Mouse (Mus musculus) spleen, postnatal 10 days (tissue): ENCODE measurements around the gene Fam163b.

Source experiments
- DNase-seq, 2 experiments: peaks; one replicate each; pipeline ENCODE4 v3.0.0; 2021 to 2022; ENCODE audit warnings: low spot score in 2 of 2

Gene Fam163b

DNA sequence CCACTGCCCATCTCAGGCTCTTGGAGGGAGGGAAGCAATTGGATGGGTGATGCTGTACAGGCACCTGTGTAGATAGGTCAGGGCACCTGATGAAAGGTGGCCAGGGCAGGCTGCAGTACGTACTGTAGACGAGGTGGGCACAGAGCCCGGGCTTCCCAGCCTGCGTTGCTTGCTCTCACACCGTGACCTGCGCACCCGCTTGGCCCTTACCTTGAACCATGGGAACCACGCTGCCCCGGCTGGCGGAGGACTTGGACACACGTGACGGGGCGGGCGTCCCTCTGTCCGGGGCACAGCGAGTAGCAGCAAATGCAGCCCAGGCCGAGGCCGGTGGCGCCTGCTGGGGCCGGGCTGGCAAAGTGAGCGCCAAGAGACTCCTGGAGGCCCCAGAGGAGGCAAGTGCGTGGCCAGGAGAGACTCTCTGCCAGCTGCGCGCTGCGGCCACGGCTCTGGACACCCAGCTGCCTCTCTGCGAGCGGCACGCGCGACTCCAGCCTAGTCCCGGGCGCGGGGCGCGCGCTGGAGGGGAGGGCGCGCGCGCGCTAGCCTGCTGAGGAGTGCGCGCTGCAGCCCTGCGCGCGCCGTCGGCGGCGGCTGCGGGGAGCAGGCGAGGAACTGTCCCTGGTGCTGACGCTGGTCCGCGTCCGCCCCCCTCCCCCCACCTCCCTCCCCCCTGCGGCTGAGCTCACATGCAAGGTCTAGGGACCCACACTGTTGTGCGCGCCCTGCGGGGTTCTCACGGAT lies at the start of gene Fam163b:
Fam163b (minus strand) TSS at position 542 of the 744 bp plus-strand sequence.
- peak in 1 of 2 experiments; percentile 46 for DNase-seq

DNA sequence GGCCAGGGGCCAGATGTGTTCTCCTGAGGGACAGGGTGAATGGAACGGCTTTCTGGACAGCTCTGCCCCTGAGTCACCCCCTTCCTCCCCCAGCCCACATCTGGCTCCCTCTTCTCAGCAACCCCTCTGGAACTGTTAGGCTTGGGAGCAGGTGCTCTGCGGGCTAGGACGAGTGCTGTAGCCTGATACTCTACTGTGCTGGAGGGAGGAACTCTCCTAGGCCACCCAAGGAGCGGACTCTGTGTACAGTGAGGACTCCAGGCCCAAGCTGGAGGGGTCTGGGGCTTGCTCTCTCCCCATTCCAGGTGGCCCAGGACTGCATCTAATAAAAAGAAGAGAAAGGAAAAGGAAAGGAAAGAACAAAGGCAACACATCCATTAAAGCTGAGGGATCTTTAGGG lies 47.7 kb upstream of the Fam163b start:
- no peak for DNase-seq

- no peak for DNase-seq
Measured at GRCm38 (mm10) chr2:27187531-27187930, 45.2 kb upstream of the Fam163b start.

DNA sequence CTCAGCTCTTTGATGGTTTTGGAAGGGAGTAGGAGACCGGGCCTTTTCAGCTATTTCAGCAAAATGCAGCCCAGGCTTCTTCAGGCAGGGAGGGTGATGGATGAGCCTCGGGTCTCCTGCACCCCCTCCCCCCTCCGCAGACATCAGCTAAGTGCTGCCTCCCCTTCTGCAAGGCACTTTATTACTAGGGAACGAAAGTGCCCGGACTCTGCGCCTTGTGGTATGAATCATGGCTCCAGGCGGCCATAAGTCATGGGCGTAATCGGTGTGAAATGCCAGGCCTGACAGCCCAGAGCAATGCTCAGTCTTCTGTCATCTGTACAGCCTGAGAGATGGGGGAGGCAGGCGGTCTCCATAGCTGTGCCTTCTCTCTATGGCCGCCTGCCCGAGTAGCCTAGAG lies 41.4 kb upstream of the Fam163b start:
- no peak for DNase-seq

DNA sequence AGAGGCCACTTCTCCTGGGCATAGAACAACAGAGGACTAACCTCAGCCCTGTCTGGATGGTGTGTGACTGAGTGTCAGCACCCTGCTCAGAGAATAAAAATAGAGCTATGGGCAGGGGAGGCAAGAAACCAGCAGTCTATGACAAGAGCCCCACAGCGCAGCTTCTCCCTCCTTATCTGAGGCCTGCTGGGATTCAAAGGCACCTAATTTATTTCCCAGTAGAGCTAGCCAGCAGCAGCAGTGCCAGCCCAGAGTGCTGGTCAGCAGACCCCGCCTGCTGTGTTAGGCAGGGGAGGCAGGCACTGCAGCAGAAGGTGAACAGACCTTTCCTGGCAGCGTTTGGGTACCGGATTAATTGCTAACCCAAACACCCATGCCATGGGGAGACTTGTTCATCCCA lies 39.6 kb upstream of the Fam163b start:
- DNase-seq: no peak

DNA sequence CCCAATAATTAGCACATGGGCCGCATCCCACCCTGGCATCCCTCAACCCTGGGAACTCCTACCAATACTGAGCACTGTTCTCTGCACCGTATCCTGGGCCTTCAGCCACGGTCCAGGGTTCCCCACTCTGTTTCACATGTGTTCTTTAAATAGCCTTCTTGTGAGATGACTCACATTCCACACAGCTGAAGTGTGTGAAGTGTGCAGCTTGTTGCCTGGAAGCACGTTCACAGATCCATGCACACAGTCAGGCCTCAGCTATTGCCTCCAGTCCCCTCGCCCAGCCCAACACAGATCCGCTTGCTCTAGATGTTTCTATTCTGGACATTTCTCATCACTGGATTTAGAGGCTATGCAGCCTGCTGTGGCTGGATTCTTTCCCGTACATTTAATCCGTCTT lies 36.8 kb upstream of the Fam163b start:
- DNase-seq: no peak

DNA sequence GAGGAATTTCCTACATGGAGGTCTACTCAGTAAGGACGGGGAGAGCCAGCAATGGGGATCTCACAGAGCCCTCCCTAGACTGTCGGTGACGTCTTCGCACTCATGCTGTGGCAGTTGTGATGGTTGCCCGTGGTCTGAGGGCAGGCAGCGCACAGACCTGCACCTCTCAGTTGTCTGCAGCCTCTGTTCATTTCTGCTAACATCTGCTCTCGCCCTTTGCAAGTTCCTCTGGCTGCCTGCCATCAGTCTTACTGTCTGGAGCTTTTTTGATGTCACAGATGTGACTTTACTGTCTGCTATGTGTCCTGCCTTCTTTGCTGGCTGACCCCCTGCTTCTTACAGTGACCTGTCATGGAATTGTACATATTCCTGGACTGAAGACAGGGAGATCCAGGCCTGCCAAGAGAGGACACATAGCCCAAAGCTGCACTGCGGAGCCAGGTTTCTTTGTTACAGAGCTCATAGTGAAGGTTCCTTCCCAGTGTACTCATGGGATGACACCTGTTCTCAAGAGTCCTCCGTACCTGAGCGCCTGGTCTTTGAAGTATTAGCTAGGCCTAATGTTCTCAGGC lies 33.5 kb upstream of the Fam163b start:
- no peak for DNase-seq

GRCm38 (mm10) chr2:27174242-27174641 lies 32.0 kb upstream of the Fam163b start:
- no peak for DNase-seq

GRCm38 (mm10) chr2:27166999-27167398 lies 24.7 kb upstream of the Fam163b start:
- DNase-seq: no peak

DNA sequence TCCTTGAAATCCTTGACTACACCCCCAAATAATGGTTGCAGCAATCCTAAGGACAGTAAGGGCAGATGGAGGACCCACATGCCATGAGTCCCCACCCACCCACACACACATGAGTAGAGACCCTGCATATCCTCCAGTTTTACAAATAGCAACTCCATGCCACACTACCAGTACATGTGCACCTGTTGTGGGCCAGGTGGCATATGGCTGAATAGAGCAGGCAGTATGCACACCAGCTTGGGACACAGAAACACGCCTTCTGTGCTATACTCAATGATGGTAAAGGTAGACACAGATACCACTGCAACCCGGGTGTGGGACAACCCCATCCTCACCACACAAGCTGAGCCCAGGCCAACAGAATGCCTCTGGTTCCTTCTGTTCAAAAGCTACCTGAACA lies 23.8 kb upstream of the Fam163b start:
- DNase-seq: no peak

GRCm38 (mm10) chr2:27164796-27165590 lies 22.7 kb upstream of the Fam163b start, which contains the start of gene Dbh:
Dbh (plus strand) TSS chr2:27165233.
- DNase-seq: no peak

DNA sequence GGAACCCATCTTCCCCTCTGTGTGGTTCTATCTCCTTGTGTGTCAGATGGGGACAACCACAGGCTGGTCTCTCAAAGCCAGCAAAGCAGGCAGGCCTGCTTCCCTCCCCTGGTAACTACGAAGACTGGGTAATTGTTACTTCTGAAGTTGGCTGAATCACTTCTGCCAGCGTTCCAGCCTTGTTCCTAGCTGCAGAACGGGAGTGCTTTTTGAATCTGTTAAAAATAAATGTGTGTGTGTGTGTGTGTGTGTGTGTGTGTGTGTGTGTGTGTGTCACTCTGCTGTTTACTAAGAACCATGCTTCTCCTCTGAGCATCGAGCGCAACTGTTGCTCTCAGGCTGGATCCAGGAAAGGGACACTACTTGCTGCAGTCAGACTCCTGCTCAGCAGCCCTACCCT lies 21.6 kb upstream of the Fam163b start:
- no peak for DNase-seq

- no peak for DNase-seq
Measured at GRCm38 (mm10) chr2:27162656-27163055, 20.4 kb upstream of the Fam163b start.

DNA sequence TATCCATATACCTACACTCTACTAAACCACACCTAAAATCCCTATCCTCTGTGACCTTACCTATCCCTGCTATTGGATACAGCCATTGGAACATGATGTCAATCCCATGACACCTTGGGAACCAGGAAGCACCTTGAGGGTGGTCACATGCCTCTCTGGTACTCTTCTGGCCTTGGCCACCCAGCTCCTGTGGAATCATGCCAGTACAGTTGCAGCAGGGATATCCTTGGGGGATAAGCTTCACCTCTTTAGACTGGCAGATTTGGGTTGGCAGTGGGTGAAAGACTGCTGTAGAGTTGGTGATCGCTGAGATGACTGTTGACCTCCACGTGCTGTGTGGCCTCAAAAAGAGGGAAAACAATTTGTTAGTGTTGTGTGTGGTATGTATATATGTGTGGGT lies 19.2 kb upstream of the Fam163b start:
- DNase-seq: no peak

DNA sequence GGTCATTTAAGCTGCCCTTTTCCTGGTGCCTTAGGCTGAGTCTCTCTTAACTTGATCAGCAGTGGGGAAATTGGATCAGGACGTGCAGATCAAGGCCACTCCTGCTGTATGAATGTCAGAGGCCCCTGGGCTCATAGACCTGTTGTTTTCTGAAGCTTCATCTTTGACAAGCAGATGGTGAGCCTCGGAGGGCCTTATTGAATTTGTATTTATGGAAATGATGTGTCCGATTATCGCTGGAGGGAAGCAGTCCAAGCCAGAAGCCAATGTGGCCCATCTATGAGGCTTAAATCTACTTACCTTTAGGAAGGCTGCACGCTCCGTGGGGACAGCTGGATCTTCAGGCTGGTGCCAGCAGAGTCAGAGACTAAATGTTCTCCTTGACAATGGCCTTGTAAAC lies 14.3 kb upstream of the Fam163b start:
- no peak for DNase-seq

DNA sequence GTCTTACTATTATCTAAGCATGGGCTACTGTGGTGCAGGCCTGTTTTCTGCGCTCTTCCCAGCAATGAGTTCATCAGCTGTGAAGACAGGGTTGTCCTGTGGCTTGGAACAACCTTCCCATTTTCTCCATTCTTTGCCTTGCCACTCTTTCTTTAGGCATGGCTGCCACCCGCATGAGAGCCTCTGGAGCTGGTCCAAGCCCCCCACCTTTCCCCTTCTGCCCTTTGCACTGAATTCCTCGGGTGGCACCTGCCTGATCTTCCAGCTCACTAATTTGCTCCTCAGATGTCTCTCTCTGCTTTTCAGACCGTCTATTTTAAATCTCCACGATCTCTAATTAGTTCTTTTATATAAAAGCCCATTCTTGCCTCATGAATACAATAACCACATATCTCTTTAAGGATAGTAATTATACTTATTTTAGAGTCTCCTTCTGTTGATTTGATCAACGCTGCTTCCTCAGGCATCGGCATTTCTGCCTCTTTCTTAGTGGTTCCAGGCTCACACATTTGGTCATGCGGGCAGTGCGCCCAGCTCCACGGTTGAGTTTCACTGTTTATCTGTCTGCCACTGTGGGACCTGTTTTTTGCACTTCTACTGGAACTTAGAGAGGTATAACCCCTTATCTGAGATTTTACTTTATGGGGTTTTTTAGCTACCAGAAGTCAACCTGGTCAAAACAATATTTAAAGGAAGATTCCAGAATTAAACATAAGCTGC lies 12.3 kb upstream of the Fam163b start:
- DNase-seq: no peak

- DNase-seq: no peak
Measured at GRCm38 (mm10) chr2:27149457-27149856, 7.2 kb upstream of the Fam163b start.

DNA sequence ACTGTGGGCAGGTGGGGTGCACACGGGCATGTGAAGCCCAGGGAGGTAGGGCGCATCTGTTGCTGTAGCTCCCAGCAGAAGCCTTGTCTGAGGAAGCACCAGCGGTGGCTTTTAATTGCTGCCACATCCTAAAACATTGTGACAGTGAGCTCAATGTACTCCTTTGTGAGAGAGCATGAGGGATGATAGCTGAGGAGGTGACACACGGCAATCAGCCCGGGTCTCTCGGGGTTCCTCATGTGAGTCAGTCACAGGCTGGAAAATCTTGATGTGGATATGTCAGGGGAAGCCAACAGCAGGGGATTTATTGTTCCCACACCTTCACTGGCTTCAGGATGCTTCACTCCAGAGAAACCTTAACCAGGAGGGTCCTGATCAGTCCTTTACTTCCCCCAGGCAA lies 4.5 kb upstream of the Fam163b start:
- DNase-seq: no peak

GRCm38 (mm10) chr2:27144957-27145356 lies 2.7 kb upstream of the Fam163b start:
- DNase-seq: no peak

- no peak for DNase-seq
Measured at GRCm38 (mm10) chr2:27138356-27138755, 3.9 kb downstream of the Fam163b start.

GRCm38 (mm10) chr2:27136789-27137188 lies 5.5 kb downstream of the Fam163b start:
- DNase-seq: no peak

DNA sequence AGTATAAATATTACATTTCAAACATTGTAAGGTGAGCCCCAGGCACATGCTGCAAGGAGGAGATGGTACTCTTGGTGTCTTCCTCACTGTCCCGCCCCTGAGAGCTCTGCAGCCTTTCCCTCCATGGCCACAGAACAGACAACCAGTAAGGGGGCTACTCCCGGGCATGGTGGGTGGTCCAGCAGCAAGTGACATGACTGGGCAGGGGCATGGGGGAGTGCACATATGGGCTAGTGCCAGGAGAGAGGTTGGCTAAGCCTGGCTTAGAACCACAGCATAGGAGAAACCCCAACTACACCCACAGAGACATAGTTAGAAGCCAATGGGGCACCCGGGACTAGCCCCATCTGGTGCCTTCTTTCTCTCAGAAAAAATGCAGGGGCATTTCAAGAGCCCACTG lies 6.0 kb downstream of the Fam163b start:
- no peak for DNase-seq
